Mouse (Mus musculus): Measurements from ENCODE around the gene Bglap. TPM values are rescaled to one million over a fixed set of nuclear protein-coding genes. Genes with fewer than 3 reads are reported as not detected.

Gene Bglap
- polyA plus RNA-seq, 1 experiment from 2014 or later = 0.88 TPM

DNA sequence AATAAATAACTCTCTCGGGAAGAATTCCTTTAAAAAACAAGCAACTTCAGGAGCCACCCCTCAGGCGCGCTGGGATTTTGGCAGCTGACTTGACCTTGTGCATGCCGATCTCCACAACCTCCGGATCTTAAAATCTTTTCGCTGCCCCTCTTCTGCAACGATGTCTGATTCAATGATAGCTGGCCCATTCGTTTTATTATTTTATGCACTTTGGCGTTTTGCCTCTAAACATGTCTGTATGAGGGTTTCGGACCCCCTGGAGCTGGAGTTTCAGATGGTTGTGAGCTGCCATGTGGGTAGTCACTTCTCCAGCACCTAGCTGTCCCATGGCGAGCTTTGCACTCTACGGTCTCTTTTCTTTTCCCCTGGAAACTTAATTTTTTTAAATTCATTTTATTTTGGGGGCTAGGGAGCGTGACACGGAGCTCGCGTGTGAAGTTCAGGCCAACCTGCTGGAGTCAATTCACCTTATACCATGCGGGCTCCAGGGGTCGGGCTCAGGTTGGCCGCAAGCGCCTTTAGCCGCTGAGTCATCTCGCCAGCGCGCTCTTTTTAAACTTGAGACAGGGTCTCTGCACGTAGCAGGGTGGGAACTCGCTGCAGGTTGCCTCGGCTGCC lies 48.7 kb downstream of the Bglap start:
- peak overlapping the region; percentile 85 for H3K4me3 ChIP-seq
- no peaks in the 10 kb centered on the region for H3K9me3 ChIP-seq
- H3K36me3 ChIP-seq = 0 out of 2 replicates have a peak, but pooled peaks cover 4% of the 10 kb centered on the region
- WGBS = 1% methylated on average over 27 of the region's 27 CpGs
- H3K27ac ChIP-seq = peak overlapping the region; percentile 96
- no peaks in the 10 kb centered on the region for H3K27me3 ChIP-seq
- peaks cover 28% of the 10 kb centered on the region for H3K4me1 ChIP-seq
- peak overlapping the region; percentile 66 for H3K4me2 ChIP-seq
- H3K9ac ChIP-seq = peak overlapping the region; percentile 64
- peak; percentile 35; the same call in 1 of the 2 replicates for ATAC-seq (ENCODE audit: insufficient number of reproducible peaks, low FRiP score, low TSS enrichment, low read depth)

DNA sequence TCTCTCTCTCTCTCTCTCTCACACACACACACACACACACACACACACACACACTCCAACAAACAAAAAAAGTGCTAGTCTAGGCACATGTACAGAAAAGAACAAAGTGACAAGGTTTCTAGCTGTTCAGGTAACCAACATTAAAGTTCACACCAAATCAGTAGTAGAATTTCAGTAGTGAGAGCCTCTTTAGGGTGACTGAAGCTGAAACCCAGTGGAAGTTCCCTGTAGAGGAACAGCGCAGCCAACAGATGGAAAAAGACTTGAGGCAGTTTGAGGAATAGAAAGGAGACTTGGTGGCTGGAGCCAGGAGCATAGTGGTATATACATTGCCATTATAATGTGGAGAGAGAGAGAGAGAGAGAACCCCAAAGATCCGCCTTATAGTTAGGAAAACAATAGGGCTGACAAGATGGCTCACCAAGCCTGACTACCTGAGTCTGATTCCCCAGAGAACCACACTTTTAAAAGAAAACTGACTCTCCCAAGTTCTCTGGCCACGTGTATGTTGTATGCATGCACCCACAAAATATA lies 49.3 kb downstream of the Bglap start:
- Histone ChIP-seq H3K9ac (peak overlapping the region; percentile 64), H3K27me3 (no peaks in the 10 kb centered on the region), H3K36me3 (0 out of 2 replicates have a peak, but pooled peaks cover 7% of the 10 kb centered on the region), H3K4me1 (peaks cover 28% of the 10 kb centered on the region), H3K9me3 (no peaks in the 10 kb centered on the region), H3K4me2 (peak overlapping the region; percentile 66), H3K4me3 (peak overlapping the region; percentile 85), H3K27ac (peak overlapping the region; percentile 96; the same call in 1 of the 2 replicates)
- WGBS = 32% methylated on average over 3 of the region's 3 CpGs
- no peak for ATAC-seq (ENCODE audit: insufficient number of reproducible peaks, low FRiP score, low TSS enrichment, low read depth)

DNA sequence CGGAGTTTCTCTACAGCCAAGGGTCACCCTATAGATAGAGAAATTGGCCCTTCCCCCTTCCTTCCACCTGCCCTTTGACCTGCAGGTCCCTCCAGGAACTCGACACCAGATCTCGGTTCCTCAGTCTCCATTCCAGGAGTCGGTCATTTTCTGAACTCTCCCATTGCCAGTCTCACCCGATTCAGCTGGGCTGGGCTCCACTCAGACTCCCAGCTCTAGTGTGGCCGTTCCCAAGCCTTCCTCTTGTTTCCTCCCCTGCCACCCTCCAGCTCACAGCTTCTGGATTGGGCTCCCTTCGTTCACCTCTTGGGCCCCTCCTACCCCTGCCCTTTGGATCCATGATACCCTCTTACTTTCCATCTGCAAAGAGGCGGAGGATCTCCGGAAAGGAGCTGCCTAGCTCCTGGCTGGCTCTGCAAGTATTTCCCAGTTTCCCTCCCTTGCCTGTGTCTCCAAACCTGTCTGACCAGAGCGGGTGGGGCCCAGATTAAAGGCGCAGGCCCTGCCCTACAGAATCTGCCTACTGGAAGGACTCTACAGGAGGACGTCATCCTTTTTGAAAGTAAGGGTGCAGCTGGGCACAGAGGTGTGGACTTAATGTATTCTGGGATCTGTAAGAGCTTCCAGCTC lies 50.1 kb downstream of the Bglap start:
- Histone ChIP-seq H3K4me1 (peaks cover 28% of the 10 kb centered on the region), H3K9me3 (no peaks in the 10 kb centered on the region), H3K4me3 (peak overlapping the region; percentile 27), H3K4me2 (peak overlapping the region; percentile 12; the same call in 1 of the 2 replicates), H3K27ac (peak overlapping the region; percentile 59), H3K36me3 (peaks cover 14% of the 10 kb centered on the region), H3K27me3 (no peaks in the 10 kb centered on the region), H3K9ac (0 out of 2 replicates have a peak overlapping the region, but pooled peaks have one; percentile 4)
- ATAC-seq (ENCODE audit: insufficient number of reproducible peaks, low FRiP score, low TSS enrichment, low read depth) = no peak
- 45% methylated on average over 12 of the region's 12 CpGs for WGBS

Other genes with a start within 250 kb of the Bglap start
- gene Mef2d, start 242.1 kb downstream of the Bglap start, polyA plus RNA-seq (2015; fragmentation: Nextera tagmentation; extraction: Ambion mirVana) = 23.3 and 29.8 TPM in 2 replicates
- gene Rhbg, start 129.8 kb downstream of the Bglap start, polyA plus RNA-seq (2015; fragmentation: Nextera tagmentation; extraction: Ambion mirVana) = 24.1 and 25.6 TPM in 2 replicates
- 2.0 and 4.1 TPM in 2 replicates for gene Gm38392, start 97.3 kb downstream of the Bglap start, polyA plus RNA-seq (2015; fragmentation: Nextera tagmentation; extraction: Ambion mirVana)
- gene Tsacc, start 87.5 kb downstream of the Bglap start, polyA plus RNA-seq (2015; fragmentation: Nextera tagmentation; extraction: Ambion mirVana) = 9.9 and 12.0 TPM in 2 replicates
- gene Cct3, start 87.3 kb downstream of the Bglap start, polyA plus RNA-seq (2015; fragmentation: Nextera tagmentation; extraction: Ambion mirVana) = 440 and 451 TPM in 2 replicates
- gene Glmp, start 59.4 kb downstream of the Bglap start, polyA plus RNA-seq (2015; fragmentation: Nextera tagmentation; extraction: Ambion mirVana) = 198 and 199 TPM in 2 replicates
- gene Tmem79, start 48.3 kb downstream of the Bglap start, polyA plus RNA-seq (2015; fragmentation: Nextera tagmentation; extraction: Ambion mirVana) = 36.0 and 37.2 TPM in 2 replicates
- 42.7 and 42.9 TPM in 2 replicates for gene Smg5, start 48.2 kb downstream of the Bglap start, polyA plus RNA-seq (2015; fragmentation: Nextera tagmentation; extraction: Ambion mirVana)
- gene Paqr6, start 19.9 kb downstream of the Bglap start, polyA plus RNA-seq (2015; fragmentation: Nextera tagmentation; extraction: Ambion mirVana) = 16.4 and 16.9 TPM in 2 replicates
- gene Bglap3, start 11.7 kb downstream of the Bglap start, polyA plus RNA-seq (2015; fragmentation: Nextera tagmentation; extraction: Ambion mirVana) = 34.8 and 39.9 TPM in 2 replicates
- 1.5 and 2.4 TPM in 2 replicates for gene Bglap2, start 5.8 kb downstream of the Bglap start, polyA plus RNA-seq (2015; fragmentation: Nextera tagmentation; extraction: Ambion mirVana)
- 94.9 and 106 TPM in 2 replicates for gene Pmf1, start 25.9 kb upstream of the Bglap start, polyA plus RNA-seq (2015; fragmentation: Nextera tagmentation; extraction: Ambion mirVana)
- 16.5 and 17.1 TPM in 2 replicates for gene Slc25a44, start 40.7 kb upstream of the Bglap start, polyA plus RNA-seq (2015; fragmentation: Nextera tagmentation; extraction: Ambion mirVana)
- 23.1 and 24.5 TPM in 2 replicates for gene Sema4a, start 76.7 kb upstream of the Bglap start, polyA plus RNA-seq (2015; fragmentation: Nextera tagmentation; extraction: Ambion mirVana)
- gene Lmna, start 125.5 kb upstream of the Bglap start, polyA plus RNA-seq (2015; fragmentation: Nextera tagmentation; extraction: Ambion mirVana) = 635 and 751 TPM in 2 replicates
- gene Mex3a, start 147.9 kb upstream of the Bglap start, polyA plus RNA-seq (2015; fragmentation: Nextera tagmentation; extraction: Ambion mirVana) = 17.6 and 21.0 TPM in 2 replicates
- gene Rab25, start 163.8 kb upstream of the Bglap start, polyA plus RNA-seq (2015; fragmentation: Nextera tagmentation; extraction: Ambion mirVana) = 144 and 148 TPM in 2 replicates
- 194 and 207 TPM in 2 replicates for gene Lamtor2, start 168.6 kb upstream of the Bglap start, polyA plus RNA-seq (2015; fragmentation: Nextera tagmentation; extraction: Ambion mirVana)
- gene Ubqln4, start 169.3 kb upstream of the Bglap start, polyA plus RNA-seq (2015; fragmentation: Nextera tagmentation; extraction: Ambion mirVana) = 39.6 and 44.1 TPM in 2 replicates
- gene Ssr2, start 191.4 kb upstream of the Bglap start, polyA plus RNA-seq (2015; fragmentation: Nextera tagmentation; extraction: Ambion mirVana) = 347 and 365 TPM in 2 replicates
- 84.9 and 97.3 TPM in 2 replicates for gene Arhgef2, start 221.5 kb upstream of the Bglap start, polyA plus RNA-seq (2015; fragmentation: Nextera tagmentation; extraction: Ambion mirVana)

All from limb, embryonic 15.5 days (tissue).